Mouse (Mus musculus): ENCODE measurements at regions not wholly inside any gene's neighbourhood (a gene's known extent, or its start where the extent isn't known, plus 50 kb on each side); places are given as distances from the start of the nearest gene placed in this dataset.

DNA sequence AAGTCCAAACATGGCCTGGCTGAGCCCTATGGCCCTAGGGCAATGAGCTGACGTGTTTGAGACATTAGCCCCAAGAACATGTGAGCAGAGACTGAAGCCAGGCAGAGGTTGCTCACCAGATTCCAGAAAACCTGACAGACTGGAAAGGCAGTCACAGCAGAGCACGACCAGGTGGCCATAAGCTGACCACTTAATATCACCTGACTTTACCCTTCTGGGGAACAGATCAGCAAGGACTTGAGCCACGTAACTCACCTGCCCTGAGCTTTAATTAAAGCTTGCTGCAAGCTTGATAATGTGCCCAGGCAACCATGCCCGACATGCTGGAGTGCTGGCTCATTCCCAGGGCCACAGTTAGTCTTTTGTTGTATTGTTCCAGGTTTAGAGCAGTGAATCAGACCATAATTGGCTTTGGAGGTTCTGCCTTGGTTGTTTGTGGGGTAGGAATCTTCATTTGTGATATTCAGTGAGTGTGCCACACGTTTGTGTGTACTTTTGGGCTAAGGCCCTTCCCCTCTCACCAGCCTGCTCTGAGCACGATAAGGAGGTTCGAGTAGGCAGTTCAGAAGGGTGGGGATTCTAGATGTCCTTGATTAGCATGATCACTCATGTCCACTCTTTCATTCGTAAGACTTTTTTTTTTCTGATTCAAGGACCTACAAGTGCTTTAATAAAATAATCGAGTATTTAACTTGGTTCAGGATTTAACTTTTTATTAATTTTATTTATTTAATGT, 52.1 kb upstream of the Nabp1 start:
- Histone ChIP-seq H3K9ac (ENCODE audit: low read length) (no peak overlapping the region), H3K27ac (replicated peaks; ENCODE audit: low read depth, low read length) (no peak overlapping the region), H3K36me3 (ENCODE audit: control insufficient read depth, insufficient read depth, low read length) (no peaks in the 10 kb centered on the region), H3K4me2 (ENCODE audit: low read depth, severe bottlenecking) (no peak overlapping the region), H3K9me3 (ENCODE audit: control insufficient read depth, low read length) (no peaks in the 10 kb centered on the region), H3K4me3 (ENCODE audit: low read depth, low read length) (no peak overlapping the region), H3K27me3 (ENCODE audit: control insufficient read depth, insufficient read depth, low read length) (no peaks in the 10 kb centered on the region), H3K4me1 (ENCODE audit: control insufficient read depth, insufficient read depth, low read length) (no peaks in the 10 kb centered on the region)
- no peak for ATAC-seq (ENCODE audit: insufficient number of reproducible peaks, low FRiP score, low TSS enrichment, low read depth)
- peak; percentile 33 for DNase-seq (ENCODE audit: low spot score)
- WGBS, result 77% methylated on average over 9 of the region's 9 CpGs

DNA sequence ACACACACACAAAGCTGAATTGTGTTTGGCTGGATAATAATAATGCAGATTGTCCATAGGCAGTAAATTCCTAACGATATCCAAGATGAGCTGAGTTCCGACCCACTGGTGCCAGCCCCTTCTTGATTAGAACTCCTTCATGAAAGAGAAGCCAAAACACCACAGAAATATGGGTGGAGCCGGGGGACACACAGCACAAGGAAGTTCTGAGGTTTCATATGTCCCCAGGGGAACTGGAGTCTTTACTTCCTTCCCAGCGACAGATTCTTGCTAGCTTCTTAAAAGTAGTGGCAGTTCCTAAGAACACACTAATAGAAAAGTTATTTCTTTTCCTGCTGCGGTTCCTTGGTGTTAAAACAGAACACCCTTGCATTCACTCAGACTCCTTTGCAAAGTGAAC, 51.4 kb upstream of the Nabp1 start:
- no peaks in the 10 kb centered on the region for H3K4me1 ChIP-seq (ENCODE audit: control insufficient read depth, insufficient read depth, low read length)
- H3K36me3 ChIP-seq (ENCODE audit: control insufficient read depth, insufficient read depth, low read length), result no peaks in the 10 kb centered on the region
- no peak for DNase-seq (ENCODE audit: low spot score)
- no peak overlapping the region for H3K4me3 ChIP-seq (ENCODE audit: low read depth, low read length)
- ATAC-seq (ENCODE audit: insufficient number of reproducible peaks, low FRiP score, low TSS enrichment, low read depth), result no peak
- no peaks in the 10 kb centered on the region for H3K9me3 ChIP-seq (ENCODE audit: control insufficient read depth, low read length)
- no peak overlapping the region for H3K9ac ChIP-seq (ENCODE audit: low read length)
- no peak overlapping the region for H3K27ac ChIP-seq (replicated peaks; ENCODE audit: low read depth, low read length)
- 63% methylated on average over 5 of the region's 5 CpGs for WGBS
- H3K4me2 ChIP-seq (ENCODE audit: low read depth, severe bottlenecking), result no peak overlapping the region
- H3K27me3 ChIP-seq (ENCODE audit: control insufficient read depth, insufficient read depth, low read length), result no peaks in the 10 kb centered on the region

DNA sequence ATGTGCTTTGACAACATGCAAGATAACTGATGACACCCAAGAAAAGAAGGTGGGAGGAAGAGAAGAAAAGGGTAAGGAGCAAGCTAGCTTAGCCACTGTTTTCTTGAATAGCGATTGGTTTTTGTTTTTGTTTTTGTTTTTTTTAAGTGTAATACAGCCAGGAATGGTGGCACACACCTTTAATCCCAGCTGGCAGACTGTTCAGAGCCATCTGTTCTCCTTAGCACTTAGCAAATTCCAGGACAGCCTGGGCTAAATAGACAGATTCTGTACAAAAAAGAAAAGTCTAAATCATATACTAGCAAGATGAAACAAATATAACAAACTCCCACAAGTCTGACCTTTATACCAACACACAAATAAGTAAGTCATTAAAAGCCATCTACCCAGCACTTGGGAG, 50.4 kb upstream of the Nabp1 start:
- H3K4me3 ChIP-seq (ENCODE audit: low read depth, low read length), result no peak overlapping the region
- no peaks in the 10 kb centered on the region for H3K4me1 ChIP-seq (ENCODE audit: control insufficient read depth, insufficient read depth, low read length)
- ATAC-seq (ENCODE audit: insufficient number of reproducible peaks, low FRiP score, low TSS enrichment, low read depth) (no peak), DNase-seq (ENCODE audit: low spot score) (no peak)
- no peak overlapping the region for H3K27ac ChIP-seq (replicated peaks; ENCODE audit: low read depth, low read length)
- no peak overlapping the region for H3K9ac ChIP-seq (ENCODE audit: low read length)
- H3K27me3 ChIP-seq (ENCODE audit: control insufficient read depth, insufficient read depth, low read length), result no peaks in the 10 kb centered on the region
- H3K4me2 ChIP-seq (ENCODE audit: low read depth, severe bottlenecking), result no peak overlapping the region
- H3K9me3 ChIP-seq (ENCODE audit: control insufficient read depth, low read length), result no peaks in the 10 kb centered on the region
- H3K36me3 ChIP-seq (ENCODE audit: control insufficient read depth, insufficient read depth, low read length), result no peaks in the 10 kb centered on the region
- WGBS, result 74% methylated on average over 1 of the region's 1 CpGs
